Mouse (Mus musculus): ENCODE results near the gene Trim7.

DNA sequence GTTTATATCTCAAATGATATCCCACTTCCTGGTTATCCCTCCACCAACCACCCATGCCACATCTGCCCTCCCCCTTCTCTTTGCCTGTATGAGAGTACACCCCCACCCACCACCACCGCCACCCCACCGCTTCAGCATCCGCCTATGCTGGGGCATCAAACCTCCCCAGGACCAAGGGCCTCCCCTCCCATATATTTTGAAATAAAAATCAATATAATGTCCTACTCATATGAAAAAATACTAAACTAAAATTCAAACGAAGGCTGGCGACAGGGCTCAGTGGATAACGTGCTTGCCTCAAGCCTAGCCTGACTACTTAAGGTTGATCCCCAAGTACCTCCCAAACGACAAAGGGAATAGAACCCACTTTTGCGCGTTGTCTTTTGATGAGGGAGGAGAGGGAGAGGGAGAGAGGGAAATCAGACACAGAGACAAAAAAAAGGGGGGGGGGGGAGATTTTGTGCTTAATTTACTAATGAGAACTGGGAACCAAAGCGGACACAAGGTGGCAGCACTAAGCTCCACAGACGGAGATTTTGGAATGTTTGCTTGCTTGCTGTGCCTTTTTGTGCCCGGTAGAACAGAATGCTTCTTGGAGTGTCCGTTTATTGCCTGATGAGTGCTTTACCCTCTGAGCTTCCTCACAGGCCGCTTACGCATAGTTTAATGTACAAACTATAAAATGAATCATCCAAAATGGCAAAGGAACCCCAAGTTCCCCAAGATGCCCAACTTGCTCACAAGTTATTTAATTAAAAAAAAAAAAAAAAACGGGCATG is 37.4 kb upstream of the Trim7 start:
- TF ChIP-seq ETS1 (IDR thresholded peaks at IDR 0.05; ENCODE audit: low read depth, low read length) (peak; percentile 62), POLR2A (IDR thresholded peaks at IDR 0.05; ENCODE audit: control insufficient read depth in 1 of 2, insufficient read depth in 1 of 2, low read depth in 1 of 2, low read length in 2 of 2, poor library complexity in 1 of 2) (no peak), GABPA (IDR thresholded peaks at IDR 0.05; ENCODE audit: low read depth, low read length) (no peak), ZC3H11A (IDR thresholded peaks at IDR 0.05; ENCODE audit: low read depth, low read length) (peak; percentile 39; the same call in 1 of the 2 replicates), RCOR1 (IDR thresholded peaks at IDR 0.05; ENCODE audit: low read depth, low read length) (peak; percentile 39; the same call in 1 of the 2 replicates), CTCF (IDR thresholded peaks at IDR 0.05 in 2 of 3, conservative IDR thresholded peaks at IDR 0.05 in 1 of 3; ENCODE audit: control insufficient read depth in 1 of 3, insufficient read depth in 1 of 3, low read depth in 2 of 3, low read length in 3 of 3, poor library complexity in 1 of 3, severe bottlenecking in 1 of 3) (peak; percentile 67 to 92 (median 75))
